Mouse (Mus musculus): ENCODE measurements around the gene Ankrd11. TPM values are rescaled to one million over a fixed set of nuclear protein-coding genes. Genes with fewer than 3 reads are reported as not detected.

Gene Ankrd11
- total RNA-seq, 2 experiments from 2014 or later = 53.4 to 78.6 TPM

Other genes starting within 250 kb of the Ankrd11 start
- not detected in 2 replicates for gene Cdh15, start 194.3 kb downstream of the Ankrd11 start, total RNA-seq (2015; ENCODE audit: low replicate concordance)
- gene Cdh15, start 194.3 kb downstream of the Ankrd11 start, total RNA-seq (2017; ENCODE audit: low replicate concordance) = not detected in 2 replicates
- gene Spg7, start 20.7 kb upstream of the Ankrd11 start, total RNA-seq (2015; ENCODE audit: low replicate concordance) = 10.6 and 14.4 TPM in 2 replicates
- 15.2 and 37.6 TPM in 2 replicates for gene Spg7, start 20.7 kb upstream of the Ankrd11 start, total RNA-seq (2017; ENCODE audit: low replicate concordance)
- 279 and 298 TPM in 2 replicates for gene Rpl13, start 60.1 kb upstream of the Ankrd11 start, total RNA-seq (2015; ENCODE audit: low replicate concordance)
- 472 and 492 TPM in 2 replicates for gene Rpl13, start 60.1 kb upstream of the Ankrd11 start, total RNA-seq (2017; ENCODE audit: low replicate concordance)
- not detected in 2 replicates for gene Cpne7, start 75.1 kb upstream of the Ankrd11 start, total RNA-seq (2015; ENCODE audit: low replicate concordance)
- not detected in 2 replicates for gene Cpne7, start 75.1 kb upstream of the Ankrd11 start, total RNA-seq (2017; ENCODE audit: low replicate concordance)
- gene Sult5a1, start 116.0 kb upstream of the Ankrd11 start, total RNA-seq (2015; ENCODE audit: low replicate concordance) = not detected in 2 replicates
- gene Sult5a1, start 116.0 kb upstream of the Ankrd11 start, total RNA-seq (2017; ENCODE audit: low replicate concordance) = not detected in 2 replicates
- 1.3 TPM in 1 of 2 replicates, not detected in the other for gene Dpep1, start 144.0 kb upstream of the Ankrd11 start, total RNA-seq (2015; ENCODE audit: low replicate concordance)
- not detected in 2 replicates for gene Dpep1, start 144.0 kb upstream of the Ankrd11 start, total RNA-seq (2017; ENCODE audit: low replicate concordance)
- 19.2 and 24.9 TPM in 2 replicates for gene Chmp1a, start 170.5 kb upstream of the Ankrd11 start, total RNA-seq (2015; ENCODE audit: low replicate concordance)
- gene Chmp1a, start 170.5 kb upstream of the Ankrd11 start, total RNA-seq (2017; ENCODE audit: low replicate concordance) = 17.0 and 24.1 TPM in 2 replicates
- gene Spata33, start 170.6 kb upstream of the Ankrd11 start, total RNA-seq (2015; ENCODE audit: low replicate concordance) = not detected in 2 replicates
- gene Spata33, start 170.6 kb upstream of the Ankrd11 start, total RNA-seq (2017; ENCODE audit: low replicate concordance) = not detected in 2 replicates
- 3.1 and 5.6 TPM in 2 replicates for gene Cdk10, start 182.6 kb upstream of the Ankrd11 start, total RNA-seq (2015; ENCODE audit: low replicate concordance)
- 3.0 and 7.5 TPM in 2 replicates for gene Cdk10, start 182.6 kb upstream of the Ankrd11 start, total RNA-seq (2017; ENCODE audit: low replicate concordance)
- 2.3 TPM in 1 of 2 replicates, not detected in the other for gene Spata2l, start 194.0 kb upstream of the Ankrd11 start, total RNA-seq (2015; ENCODE audit: low replicate concordance)
- 0.56 and 2.0 TPM in 2 replicates for gene Spata2l, start 194.0 kb upstream of the Ankrd11 start, total RNA-seq (2017; ENCODE audit: low replicate concordance)
- gene Zfp276, start 211.9 kb upstream of the Ankrd11 start, total RNA-seq (2015; ENCODE audit: low replicate concordance) = 6.0 and 8.8 TPM in 2 replicates
- 9.3 and 12.4 TPM in 2 replicates for gene Zfp276, start 211.9 kb upstream of the Ankrd11 start, total RNA-seq (2017; ENCODE audit: low replicate concordance)
- gene Vps9d1, start 212.1 kb upstream of the Ankrd11 start, total RNA-seq (2015; ENCODE audit: low replicate concordance) = 3.6 and 5.2 TPM in 2 replicates
- gene Vps9d1, start 212.1 kb upstream of the Ankrd11 start, total RNA-seq (2017; ENCODE audit: low replicate concordance) = 6.6 and 9.8 TPM in 2 replicates